Mouse (Mus musculus) hindbrain, embryonic 14.5 days (tissue): Measurements from ENCODE around the gene Hdgf. TPM values are rescaled to one million over a fixed set of nuclear protein-coding genes. Genes with fewer than 3 reads are reported as not detected.
A peak's percentile ranks its signal among the peaks of the same experiment; 100 is the strongest.

Experiments
- ATAC-seq: fragments of 200-750 bp; cut with Nextera tagmentation; 2 replicates; pipeline ENCODE4 v1.8.0; 2017; ENCODE audit warnings: moderate number of reproducible peaks, mild to moderate bottlenecking, moderate TSS enrichment, moderate library complexity; ENCODE audit not compliant: low FRiP score
- DNase-seq: peaks from one replicate; pipeline ENCODE4 v3.0.0-alpha.2; 2015; ENCODE audit warnings: low spot score
- H3K27ac ChIP-seq: fragments of 300-500 bp; sonication (generic); 2 replicates; pipeline ENCODE4 v1.5.1; 2014; ENCODE audit warnings: mild to moderate bottlenecking, moderate library complexity
- H3K27me3 ChIP-seq: fragments of 300-500 bp; sonication (generic); 2 replicates; pipeline ENCODE4 v1.6.1; 2014; ENCODE audit warnings: mild to moderate bottlenecking, low read length, mixed read lengths; ENCODE audit not compliant: control insufficient read depth, insufficient read depth
- H3K36me3 ChIP-seq: fragments of 300-500 bp; sonication (generic); replicated peaks from 2 replicates; pipeline ENCODE4 v1.6.1; 2014; ENCODE audit not compliant: control insufficient read depth, insufficient read depth
- H3K4me1 ChIP-seq: fragments of 300-500 bp; sonication (generic); replicated peaks from 2 replicates; pipeline ENCODE4 v1.6.1; 2014; ENCODE audit warnings: antibody characterized with exemption, low read length, mixed read lengths; ENCODE audit not compliant: control insufficient read depth, insufficient read depth
- H3K4me2 ChIP-seq: fragments of 300-500 bp; sonication (generic); replicated peaks from 2 replicates; pipeline ENCODE4 v1.6.1; 2014; ENCODE audit warnings: mild to moderate bottlenecking, moderate library complexity
- H3K4me3 ChIP-seq: fragments of 300-500 bp; sonication (generic); replicated peaks from 2 replicates; pipeline ENCODE4 v1.5.1; 2014; ENCODE audit warnings: mild to moderate bottlenecking, low read length
- H3K9ac ChIP-seq: fragments of 300-500 bp; sonication (generic); 2 replicates; pipeline ENCODE4 v1.6.1; 2014
- H3K9me3 ChIP-seq: fragments of 300-500 bp; sonication (generic); 2 replicates; pipeline ENCODE4 v1.6.1; 2016; ENCODE audit warnings: low read length; ENCODE audit not compliant: control insufficient read depth
- WGBS: fragments of 180-500 bp; shearing (Covaris S2); extraction: QIAGEN DNeasy Blood & Tissue Kit; methylation state at CpG from one replicate; pipeline ENCODE4 v1.1.7; 2014; 5-methylcytosine and 5-hydroxymethylcytosine counted together
- polyA plus RNA-seq: library from polyadenylated mRNA; unstranded; fragments of >200 nt; fragmentation: Nextera tagmentation; extraction: Ambion mirVana; gene quantifications from 2 replicates; pipeline ENCODE4 v1.2.1, GENCODE M21; 2014

Hdgf gene
- polyA plus RNA-seq, 1 experiment from 2014 or later, result 163 TPM

GRCm38 (mm10) chr3:87958967-87959366 is 52.8 kb downstream of the Hdgf start:
- Histone ChIP-seq H3K27ac (no peak overlapping the region), H3K9me3 (no peaks in the 10 kb centered on the region), H3K36me3 (no peaks in the 10 kb centered on the region), H3K4me1 (0 out of 2 replicates have a peak, but pooled peaks cover 3% of the 10 kb centered on the region), H3K27me3 (no peaks in the 10 kb centered on the region), H3K4me2 (no peak overlapping the region), H3K4me3 (no peak overlapping the region), H3K9ac (no peak overlapping the region)
- DNase-seq (no peak), ATAC-seq (no peak)
- WGBS, result 8% methylated on average over 1 of the region's 1 CpGs

DNA sequence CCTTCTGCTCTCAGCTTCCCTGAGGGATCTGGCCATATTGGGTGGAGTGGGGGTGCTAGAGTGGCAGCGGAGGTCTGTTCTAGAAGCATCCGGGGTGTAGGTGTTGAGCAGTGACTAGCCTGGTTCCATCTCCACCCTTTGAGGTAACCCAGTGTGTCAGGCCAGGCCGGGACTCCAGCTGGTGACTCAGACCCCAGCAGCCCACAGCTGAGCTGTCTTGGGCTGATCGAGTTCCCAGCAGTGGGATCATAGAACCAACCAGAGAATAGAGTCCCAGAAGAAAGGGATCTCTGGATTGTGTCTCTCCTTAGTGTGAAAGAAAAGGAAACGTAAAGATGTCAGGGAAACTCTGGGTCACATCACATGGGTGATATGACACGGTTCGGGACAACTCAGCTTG is 53.2 kb downstream of the Hdgf start:
- Histone ChIP-seq H3K9ac (no peak overlapping the region), H3K4me1 (0 out of 2 replicates have a peak, but pooled peaks cover 3% of the 10 kb centered on the region), H3K36me3 (no peaks in the 10 kb centered on the region), H3K27ac (no peak overlapping the region), H3K4me2 (no peak overlapping the region), H3K9me3 (no peaks in the 10 kb centered on the region), H3K4me3 (no peak overlapping the region), H3K27me3 (no peaks in the 10 kb centered on the region)
- DNase-seq (no peak), ATAC-seq (no peak)
- 35% methylated on average over 7 of the region's 7 CpGs for WGBS

- no peaks in the 10 kb centered on the region for H3K9me3 ChIP-seq
- 0 out of 2 replicates have a peak, but pooled peaks cover 3% of the 10 kb centered on the region for H3K4me1 ChIP-seq
- H3K36me3 ChIP-seq, result no peaks in the 10 kb centered on the region
- 3% methylated on average over 10 of the region's 10 CpGs for WGBS
- peak overlapping the region; percentile 68 for H3K4me2 ChIP-seq
- H3K9ac ChIP-seq, result peak overlapping the region; percentile 62
- ATAC-seq (no peak), DNase-seq (no peak)
- H3K4me3 ChIP-seq, result peak overlapping the region; percentile 35
- no peaks in the 10 kb centered on the region for H3K27me3 ChIP-seq
- H3K27ac ChIP-seq, result peak overlapping the region; percentile 84
Measured at GRCm38 (mm10) chr3:87960191-87960585, 54.1 kb downstream of the Hdgf start.

GRCm38 (mm10) chr3:87960586-87961191 is 54.6 kb downstream of the Hdgf start:
- Histone ChIP-seq H3K9me3 (no peaks in the 10 kb centered on the region), H3K4me3 (peak overlapping the region; percentile 35), H3K9ac (peak overlapping the region; percentile 62), H3K27me3 (no peaks in the 10 kb centered on the region), H3K4me1 (0 out of 2 replicates have a peak, but pooled peaks cover 3% of the 10 kb centered on the region), H3K27ac (peak overlapping the region; percentile 84), H3K4me2 (peak overlapping the region; percentile 68), H3K36me3 (no peaks in the 10 kb centered on the region)
- ATAC-seq, result peak; percentile 98
- under 1% methylated on average over 27 of the region's 27 CpGs for WGBS
- DNase-seq, result peak; percentile 91

Other genes with a start within 250 kb of the Hdgf start
- 0.54 and 0.89 TPM in 2 replicates for gene Lrrc71, start 157.7 kb upstream of the Hdgf start, polyA plus RNA-seq
- gene Ntrk1, start 111.2 kb upstream of the Hdgf start, polyA plus RNA-seq, result 1.7 and 4.3 TPM in 2 replicates
- gene Insrr, start 109.4 kb upstream of the Hdgf start, polyA plus RNA-seq, result 0.52 and 1.3 TPM in 2 replicates
- gene Pear1, start 82.0 kb upstream of the Hdgf start, polyA plus RNA-seq, result 9.9 and 10.2 TPM in 2 replicates
- not detected in 2 replicates for gene Sh2d2a, start 59.6 kb upstream of the Hdgf start, polyA plus RNA-seq
- 15.5 and 17.2 TPM in 2 replicates for gene Prcc, start 20.7 kb upstream of the Hdgf start, polyA plus RNA-seq
- 50.0 and 53.5 TPM in 2 replicates for gene Mrpl24, start 13.2 kb downstream of the Hdgf start, polyA plus RNA-seq
- gene Isg20l2, start 24.0 kb downstream of the Hdgf start, polyA plus RNA-seq, result 17.0 and 18.5 TPM in 2 replicates
- 15.8 and 18.1 TPM in 2 replicates for gene Rrnad1, start 24.4 kb downstream of the Hdgf start, polyA plus RNA-seq
- gene Crabp2, start 42.3 kb downstream of the Hdgf start, polyA plus RNA-seq, result 48.7 and 56.4 TPM in 2 replicates
- 20.5 and 20.7 TPM in 2 replicates for gene Nes, start 64.8 kb downstream of the Hdgf start, polyA plus RNA-seq
- gene Bcan, start 93.9 kb downstream of the Hdgf start, polyA plus RNA-seq, result 89.1 and 99.3 TPM in 2 replicates
- gene Hapln2, start 121.3 kb downstream of the Hdgf start, polyA plus RNA-seq, result 0.41 and 0.67 TPM in 2 replicates
- gene Gpatch4, start 136.8 kb downstream of the Hdgf start, polyA plus RNA-seq, result 29.8 and 30.4 TPM in 2 replicates
- gene Naxe, start 152.2 kb downstream of the Hdgf start, polyA plus RNA-seq, result 152 and 167 TPM in 2 replicates
- gene Ttc24, start 172.0 kb downstream of the Hdgf start, polyA plus RNA-seq, result not detected in 2 replicates
- 2.4 and 3.1 TPM in 2 replicates for gene Iqgap3, start 175.7 kb downstream of the Hdgf start, polyA plus RNA-seq
- gene Mef2d, start 236.1 kb downstream of the Hdgf start, polyA plus RNA-seq, result 20.4 and 22.4 TPM in 2 replicates